Comparison of ENCODE assay signal across 10 mouse cellular contexts in genomic region chr6:55680974-55681373, GRCm38 (mm10). TPM values are rescaled to one million over a fixed set of nuclear protein-coding genes. Genes with fewer than 3 reads are reported as not detected.
DNase-seq lines count a peak whose midpoint lies in the region; ATAC-seq and TF ChIP-seq lines count a peak whose summit lies in the region.
"Had no signal": no experiment of that assay in that cellular context is flagged by ENCODE, and none has a peak within 500 bp of the region (broad histone marks: within the 10 kb centered on the region; RNA-seq: fewer than 3 reads in every experiment).

TSS of gene Neurod6 (minus strand) at chr6:55681263.

- 0 out of 2 replicates have a peak, but pooled peaks cover under 1% of the 10 kb centered on the region for H3K27me3 ChIP-seq in intestine, postnatal 0 days (replicated peaks; ENCODE audit: control insufficient read depth, insufficient read depth, low read length)

- no peak within 1 kb of the TSS for H3K4me3 ChIP-seq in intestine, postnatal 0 days (ENCODE audit: low read depth, low read length)
- H3K4me3 ChIP-seq: embryonic facial prominence, embryonic 12.5 days had no signal

- TF ChIP-seq CTCF in intestine, postnatal 0 days (IDR thresholded peaks at IDR 0.05; ENCODE audit: low read depth), result no peak

- no peak within 1 kb of the TSS for H3K27ac ChIP-seq in intestine, postnatal 0 days (ENCODE audit: low read depth, low read length)
- H3K27ac ChIP-seq: embryonic facial prominence, embryonic 12.5 days had no signal

- H3K9me3 ChIP-seq in intestine, postnatal 0 days (ENCODE audit: control insufficient read depth), result no peaks in the 10 kb centered on the region
- H3K9me3 ChIP-seq: embryonic facial prominence, embryonic 12.5 days had no signal

- no peaks in the 10 kb centered on the region for H3K4me1 ChIP-seq in intestine, postnatal 0 days (replicated peaks; ENCODE audit: control insufficient read depth, insufficient read depth, low read length)

- WGBS in intestine, postnatal 0 days, result 73% methylated on average over 4 of the region's 4 CpGs

- DNase-seq in retina, postnatal 1 day, result peak; percentile 52
- no peak for DNase-seq in retina, embryonic 14.5 days (ENCODE audit: low spot score)
- DNase-seq in layer of hippocampus, adult 11-12 months (ENCODE audit: low spot score), result peak; percentile 60
- peak; percentile 78 for DNase-seq in left cerebral cortex, postnatal 4 days
- DNase-seq in kidney, postnatal 25 days, result no peak
- DNase-seq in kidney, postnatal 4 days, result no peak
- DNase-seq in urinary bladder, postnatal 25 days (ENCODE audit: low spot score), result no peak

- no peaks in the 10 kb centered on the region for H3K36me3 ChIP-seq in intestine, postnatal 0 days (ENCODE audit: control insufficient read depth, insufficient read depth)
- H3K36me3 ChIP-seq: embryonic facial prominence, embryonic 12.5 days had no signal

- no peak within 1 kb of the TSS for H3K9ac ChIP-seq in intestine, postnatal 0 days (ENCODE audit: low read depth, low read length)
- H3K9ac ChIP-seq: embryonic facial prominence, embryonic 12.5 days had no signal

- H3K4me2 ChIP-seq in intestine, postnatal 0 days (replicated peaks; ENCODE audit: low read depth), result no peak within 1 kb of the TSS
- H3K4me2 ChIP-seq: embryonic facial prominence, embryonic 12.5 days had no signal

- intact Hi-C loops in left cerebral cortex, postnatal 4 days (cut with DNase I), result loop anchor here (2.0 to 5.0 kb wide), 2 partner anchors 118 to 271 kb away; no protein-coding TSS in a partner anchor

- no peak for ATAC-seq in intestine, postnatal 0 days

RNA-seq across cellular contexts. Expression of gene Neurod6, which starts in this region (rescaled TPM):
- total RNA-seq in left cerebral cortex, postnatal 4 days (2021), result 100 to 1,000 TPM; 226 to 249 TPM
- 0.82 and 0.99 TPM in 2 replicates for polyA plus RNA-seq in intestine, postnatal 0 days (2015; fragmentation: Nextera tagmentation; extraction: Ambion mirVana)
- polyA plus RNA-seq: heart, embryonic 14.5 days had no signal

Comparison
In these comparisons a context has a peak if more than half of its experiments do, and no peak if none do; other contexts are left out.
1. DNase-seq: peak in retina, postnatal 1 day (single experiment), layer of hippocampus, adult 11-12 months (single experiment) and left cerebral cortex, postnatal 4 days (single experiment); none in retina, embryonic 14.5 days (single experiment), kidney, postnatal 25 days (0 of 2), kidney, postnatal 4 days (0 of 2) and urinary bladder, postnatal 25 days (single experiment).